Mouse (Mus musculus) testis, adult 2 months (tissue): ENCODE measurements at regions not wholly inside any gene's neighbourhood (a gene's known extent, or its start where the extent isn't known, plus 50 kb on each side); places are given as distances from the start of the nearest gene placed in this dataset.

Experiments used
- CTCF ChIP-seq: fragments of 200-500 bp; IDR thresholded peaks from 2 replicates; pipeline ENCODE4 v1.5.1; 2012; ENCODE audit warnings: low read depth, mild to moderate bottlenecking, inconsistent platforms, low read length, moderate library complexity; ENCODE audit not compliant: control insufficient read depth, insufficient read depth, insufficient replicate concordance
- POLR2A ChIP-seq: fragments of 200-500 bp; IDR thresholded peaks from 2 replicates; pipeline ENCODE4 v1.6.1; 2012; ENCODE audit warnings: low read depth, mild to moderate bottlenecking, inconsistent platforms, low read length, moderate library complexity; ENCODE audit not compliant: control insufficient read depth

DNA sequence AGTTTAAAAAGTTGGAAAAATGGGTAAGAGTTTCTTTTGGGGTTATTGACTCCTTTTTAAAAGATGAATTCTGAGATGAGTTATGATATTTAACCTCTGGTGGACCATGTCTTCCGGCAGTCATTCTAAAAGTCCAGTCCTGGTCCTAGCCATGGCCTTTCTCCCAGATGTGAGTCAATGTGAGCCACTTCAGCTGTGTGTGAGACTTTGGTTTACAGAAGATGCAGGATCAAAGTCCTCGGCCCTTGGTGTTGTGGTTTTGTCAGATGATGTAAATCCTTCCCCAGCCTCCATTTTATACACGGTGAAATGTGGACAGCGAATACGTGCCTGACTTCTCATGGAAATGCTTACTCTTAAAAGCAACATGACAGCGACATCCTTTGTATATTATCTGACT is 287.0 kb upstream of the Tmem132c start:
- TF ChIP-seq CTCF (no peak), POLR2A (no peak)
